Mouse (Mus musculus): ENCODE results near the gene Dgkz. TPM values are rescaled to one million over a fixed set of nuclear protein-coding genes. Genes with fewer than 3 reads are reported as not detected.
A peak's percentile ranks its signal among the peaks of the same experiment; 100 is the strongest.

Dgkz gene
- polyA plus RNA-seq, 1 experiment from 2014 or later: 32.7 TPM

DNA sequence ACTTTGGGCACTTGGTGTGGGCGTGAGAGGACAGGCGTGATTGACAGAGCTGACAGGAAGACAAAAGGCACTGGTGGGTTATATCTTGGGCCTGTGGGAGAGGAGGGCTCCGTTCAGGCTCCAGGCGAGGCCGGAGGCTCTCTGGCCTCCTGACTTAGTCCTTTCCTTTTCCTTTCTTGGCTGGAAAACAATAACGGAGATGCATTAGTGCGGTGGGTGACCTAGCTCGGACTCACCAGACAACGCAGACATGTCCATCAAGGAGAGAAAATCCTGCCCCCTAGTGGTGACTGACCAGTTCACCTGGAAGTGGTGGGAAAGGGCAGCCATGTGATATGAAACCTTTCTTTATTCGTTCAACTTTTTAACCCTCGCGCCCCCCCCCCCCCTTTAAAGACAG is 45.7 kb downstream of the Dgkz start:
- peak; percentile 86 for DNase-seq (ENCODE audit: low spot score)
- 4% methylated on average over 12 of the region's 12 CpGs for WGBS
- Histone ChIP-seq H3K4me2 (ENCODE audit: low read depth, low read length, severe bottlenecking) (peak overlapping the region; percentile 89), H3K4me1 (replicated peaks; ENCODE audit: control insufficient read depth, insufficient read depth, low read length) (peaks cover 22% of the 10 kb centered on the region), H3K27ac (ENCODE audit: low read depth, low read length) (peak overlapping the region; percentile 97; the same call in 1 of the 2 replicates), H3K27me3 (ENCODE audit: control insufficient read depth, insufficient read depth, low read length) (no peaks in the 10 kb centered on the region; the same call in 1 of the 2 replicates), H3K9me3 (ENCODE audit: control insufficient read depth, low read length) (no peaks in the 10 kb centered on the region), H3K4me3 (ENCODE audit: low read depth, low read length) (peak overlapping the region; percentile 81), H3K9ac (ENCODE audit: low read length) (peak overlapping the region; percentile 99), H3K36me3 (ENCODE audit: control insufficient read depth, insufficient read depth, low read length) (no peaks in the 10 kb centered on the region)
- 0 out of 2 replicates have a peak, but pooled peaks have one; percentile 10 for ATAC-seq (replicated peaks; ENCODE audit: low FRiP score)

GRCm38 (mm10) chr2:91929455-91929854 is 46.2 kb downstream of the Dgkz start:
- peaks cover 22% of the 10 kb centered on the region for H3K4me1 ChIP-seq (replicated peaks; ENCODE audit: control insufficient read depth, insufficient read depth, low read length)
- DNase-seq (ENCODE audit: low spot score): no peak
- peaks cover 4% of the 10 kb centered on the region for H3K27me3 ChIP-seq (ENCODE audit: control insufficient read depth, insufficient read depth, low read length)
- peak overlapping the region; percentile 89; the same call in 1 of the 2 replicates for H3K4me2 ChIP-seq (ENCODE audit: low read depth, low read length, severe bottlenecking)
- no peaks in the 10 kb centered on the region for H3K9me3 ChIP-seq (ENCODE audit: control insufficient read depth, low read length)
- 56% methylated on average over 3 of the region's 3 CpGs for WGBS
- H3K9ac ChIP-seq (ENCODE audit: low read length): no peak overlapping the region; the same call in 1 of the 2 replicates
- ATAC-seq (replicated peaks; ENCODE audit: low FRiP score): no peak
- H3K4me3 ChIP-seq (ENCODE audit: low read depth, low read length): peak overlapping the region; percentile 81; the same call in 1 of the 2 replicates
- no peaks in the 10 kb centered on the region for H3K36me3 ChIP-seq (ENCODE audit: control insufficient read depth, insufficient read depth, low read length)
- H3K27ac ChIP-seq (ENCODE audit: low read depth, low read length): no peak overlapping the region

GRCm38 (mm10) chr2:91928534-91929350 is 46.9 kb downstream of the Dgkz start:
- ATAC-seq (replicated peaks; ENCODE audit: low FRiP score) (no peak), DNase-seq (ENCODE audit: low spot score) (no peak)
- no peaks in the 10 kb centered on the region for H3K36me3 ChIP-seq (ENCODE audit: control insufficient read depth, insufficient read depth, low read length)
- peaks cover 9% of the 10 kb centered on the region for H3K27me3 ChIP-seq (ENCODE audit: control insufficient read depth, insufficient read depth, low read length)
- WGBS: 76% methylated on average over 23 of the region's 23 CpGs
- H3K9me3 ChIP-seq (ENCODE audit: control insufficient read depth, low read length): no peaks in the 10 kb centered on the region
- no peak overlapping the region for H3K4me2 ChIP-seq (ENCODE audit: low read depth, low read length, severe bottlenecking)
- no peak overlapping the region for H3K27ac ChIP-seq (ENCODE audit: low read depth, low read length)
- no peak overlapping the region for H3K9ac ChIP-seq (ENCODE audit: low read length)
- peaks cover 23% of the 10 kb centered on the region for H3K4me1 ChIP-seq (replicated peaks; ENCODE audit: control insufficient read depth, insufficient read depth, low read length)
- H3K4me3 ChIP-seq (ENCODE audit: low read depth, low read length): no peak overlapping the region

DNA sequence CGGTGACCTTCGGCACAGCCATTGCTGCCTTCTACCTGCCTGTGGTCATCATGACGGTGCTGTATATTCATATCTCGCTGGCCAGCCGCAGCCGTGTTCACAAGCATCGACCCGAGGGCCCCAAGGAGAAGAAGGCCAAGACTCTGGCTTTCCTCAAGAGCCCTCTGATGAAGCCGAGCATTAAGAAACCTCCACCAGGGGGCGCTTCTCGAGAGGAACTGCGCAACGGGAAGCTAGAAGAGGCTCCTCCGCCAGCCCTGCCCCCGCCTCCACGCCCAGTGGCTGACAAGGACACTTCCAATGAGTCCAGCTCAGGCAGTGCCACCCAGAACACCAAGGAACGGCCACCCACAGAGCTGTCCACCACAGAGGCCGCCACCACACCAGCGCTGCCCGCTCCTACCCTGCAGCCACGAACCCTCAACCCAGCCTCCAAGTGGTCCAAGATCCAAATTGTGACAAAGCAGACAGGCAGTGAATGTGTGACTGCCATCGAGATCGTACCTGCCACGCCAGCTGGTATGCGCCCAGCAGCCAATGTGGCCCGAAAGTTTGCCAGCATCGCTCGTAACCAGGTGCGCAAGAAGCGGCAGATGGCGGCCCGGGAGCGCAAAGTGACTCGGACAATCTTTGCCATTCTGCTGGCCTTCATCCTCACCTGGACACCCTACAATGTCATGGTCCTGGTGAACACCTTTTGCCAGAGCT is 47.7 kb downstream of the Dgkz start:
- H3K27me3 ChIP-seq (ENCODE audit: control insufficient read depth, insufficient read depth, low read length): peaks cover 17% of the 10 kb centered on the region
- no peak for ATAC-seq (replicated peaks; ENCODE audit: low FRiP score)
- 46% methylated on average over 33 of the region's 34 CpGs for WGBS
- peaks cover 21% of the 10 kb centered on the region for H3K4me1 ChIP-seq (replicated peaks; ENCODE audit: control insufficient read depth, insufficient read depth, low read length)
- H3K27ac ChIP-seq (ENCODE audit: low read depth, low read length): no peak overlapping the region
- no peak overlapping the region for H3K4me3 ChIP-seq (ENCODE audit: low read depth, low read length)
- no peaks in the 10 kb centered on the region for H3K9me3 ChIP-seq (ENCODE audit: control insufficient read depth, low read length)
- no peak overlapping the region for H3K4me2 ChIP-seq (ENCODE audit: low read depth, low read length, severe bottlenecking)
- peak; percentile 90 for DNase-seq (ENCODE audit: low spot score)
- no peak overlapping the region for H3K9ac ChIP-seq (ENCODE audit: low read length)
- H3K36me3 ChIP-seq (ENCODE audit: control insufficient read depth, insufficient read depth, low read length): no peaks in the 10 kb centered on the region

- peaks cover 20% of the 10 kb centered on the region; the same call in 1 of the 2 replicates for H3K4me1 ChIP-seq (replicated peaks; ENCODE audit: control insufficient read depth, insufficient read depth, low read length)
- no peak for DNase-seq (ENCODE audit: low spot score)
- no peak within 1 kb of the TSS for H3K4me2 ChIP-seq (ENCODE audit: low read depth, low read length, severe bottlenecking)
- no peak for ATAC-seq (replicated peaks; ENCODE audit: low FRiP score)
- H3K36me3 ChIP-seq (ENCODE audit: control insufficient read depth, insufficient read depth, low read length): no peaks in the 10 kb centered on the region
- no peaks in the 10 kb centered on the region for H3K9me3 ChIP-seq (ENCODE audit: control insufficient read depth, low read length)
- H3K9ac ChIP-seq (ENCODE audit: low read length): no peak within 1 kb of the TSS
- H3K4me3 ChIP-seq (ENCODE audit: low read depth, low read length): no peak within 1 kb of the TSS
- peaks cover 27% of the 10 kb centered on the region for H3K27me3 ChIP-seq (ENCODE audit: control insufficient read depth, insufficient read depth, low read length)
- H3K27ac ChIP-seq (ENCODE audit: low read depth, low read length): no peak within 1 kb of the TSS
- whole genome bisulfite sequencing: 89% methylated on average over 3 of the region's 3 CpGs
These were observed 48.7 kb downstream of the Dgkz start, which contains the start of gene Chrm4 for GRCm38 (mm10) chr2:91926949-91927348. TSS of gene Chrm4 (plus strand) at chr2:91927249.

DNA sequence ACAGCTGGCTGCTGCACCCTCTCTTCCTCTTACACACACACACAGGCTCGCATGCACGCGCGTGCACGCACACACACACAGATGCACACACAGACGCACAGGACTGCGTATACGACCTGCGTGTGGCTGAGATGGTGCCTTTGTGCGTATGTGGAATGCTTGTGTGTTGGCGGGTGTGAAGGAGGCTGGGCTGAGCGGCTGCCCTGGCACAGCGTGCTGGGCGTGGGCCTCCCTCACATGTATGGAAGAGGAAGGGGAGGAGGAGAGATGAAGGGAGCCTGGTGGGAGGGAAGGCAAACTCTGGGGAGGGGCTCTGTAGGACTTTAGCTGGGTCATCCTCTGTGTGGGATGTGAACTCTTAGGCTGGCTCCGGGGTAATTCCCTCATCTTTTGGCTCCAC is 50.2 kb downstream of the Dgkz start:
- Histone ChIP-seq H3K4me1 (replicated peaks; ENCODE audit: control insufficient read depth, insufficient read depth, low read length) (peaks cover 23% of the 10 kb centered on the region; the same call in 1 of the 2 replicates), H3K27me3 (ENCODE audit: control insufficient read depth, insufficient read depth, low read length) (peaks cover 42% of the 10 kb centered on the region)
- peak; percentile 53 for DNase-seq (ENCODE audit: low spot score)

GRCm38 (mm10) chr2:91924726-91925125 is 50.9 kb downstream of the Dgkz start:
- ATAC-seq (replicated peaks; ENCODE audit: low FRiP score): no peak
- Histone ChIP-seq H3K9me3 (ENCODE audit: control insufficient read depth, low read length) (no peaks in the 10 kb centered on the region), H3K36me3 (ENCODE audit: control insufficient read depth, insufficient read depth, low read length) (no peaks in the 10 kb centered on the region), H3K27ac (ENCODE audit: low read depth, low read length) (no peak overlapping the region), H3K27me3 (ENCODE audit: control insufficient read depth, insufficient read depth, low read length) (peaks cover 47% of the 10 kb centered on the region), H3K4me3 (ENCODE audit: low read depth, low read length) (no peak overlapping the region), H3K9ac (ENCODE audit: low read length) (no peak overlapping the region), H3K4me1 (replicated peaks; ENCODE audit: control insufficient read depth, insufficient read depth, low read length) (peaks cover 21% of the 10 kb centered on the region; the same call in 1 of the 2 replicates), H3K4me2 (ENCODE audit: low read depth, low read length, severe bottlenecking) (no peak overlapping the region)
- 48% methylated on average over 1 of the region's 1 CpGs for WGBS
- DNase-seq (ENCODE audit: low spot score): peak; percentile 46

More for the DNA sequence above, 50.2 kb downstream of the Dgkz start:
- no peak overlapping the region for H3K27ac ChIP-seq (ENCODE audit: low read depth, low read length)
- no peak overlapping the region for H3K4me3 ChIP-seq (ENCODE audit: low read depth, low read length)
- ATAC-seq (replicated peaks; ENCODE audit: low FRiP score): no peak
- H3K4me2 ChIP-seq (ENCODE audit: low read depth, low read length, severe bottlenecking): no peak overlapping the region
- H3K9ac ChIP-seq (ENCODE audit: low read length): no peak overlapping the region
- no peaks in the 10 kb centered on the region for H3K36me3 ChIP-seq (ENCODE audit: control insufficient read depth, insufficient read depth, low read length)
- no peaks in the 10 kb centered on the region for H3K9me3 ChIP-seq (ENCODE audit: control insufficient read depth, low read length)
- WGBS: 89% methylated on average over 15 of the region's 15 CpGs

DNA sequence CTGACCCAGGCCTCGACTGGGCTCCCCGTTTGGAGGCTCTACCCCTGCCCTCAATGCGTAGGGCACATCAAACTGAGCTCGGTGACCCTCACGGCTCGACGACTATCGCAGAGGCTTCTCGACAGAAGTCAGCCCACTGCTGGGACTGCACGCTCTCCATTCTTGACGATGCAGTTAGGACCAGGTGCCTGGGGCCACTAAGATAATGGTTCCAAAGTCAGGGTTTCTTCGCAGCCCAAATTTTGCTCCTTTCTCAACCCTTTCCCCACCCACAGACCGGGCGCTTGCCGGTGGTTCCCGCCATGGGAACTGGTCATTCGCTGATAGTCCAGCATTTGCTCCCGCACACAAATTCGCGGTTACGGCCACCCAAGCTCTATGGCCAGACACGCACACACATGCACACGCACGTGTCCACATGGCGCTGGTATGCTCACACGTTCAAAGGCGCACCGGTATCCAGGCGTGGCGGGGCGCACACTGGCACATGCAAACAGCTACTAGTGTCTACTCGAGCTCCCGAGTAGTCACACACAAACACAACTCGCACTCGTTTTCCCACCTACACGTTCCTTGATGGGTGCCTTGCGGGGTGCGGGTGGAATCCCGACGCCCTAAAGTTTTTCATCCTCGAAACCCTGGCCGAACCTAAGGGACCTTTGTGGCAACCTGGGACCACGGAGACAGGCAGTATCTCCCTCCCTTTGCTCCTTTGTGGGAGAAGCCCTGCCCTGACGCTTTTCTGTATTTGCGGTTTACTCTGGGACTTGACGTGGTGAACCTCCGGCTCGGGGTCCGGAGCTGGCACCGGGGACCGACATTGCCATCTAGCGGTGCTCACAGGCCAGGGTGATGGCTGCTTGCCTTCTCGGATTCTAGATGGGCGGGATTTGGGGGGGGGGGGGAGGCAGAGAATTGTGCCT is 52.0 kb downstream of the Dgkz start:
- H3K4me2 ChIP-seq (ENCODE audit: low read depth, low read length, severe bottlenecking): peak overlapping the region; percentile 45
- DNase-seq (ENCODE audit: low spot score): peak; percentile 87
- H3K4me1 ChIP-seq (replicated peaks; ENCODE audit: control insufficient read depth, insufficient read depth, low read length): peaks cover 19% of the 10 kb centered on the region; the same call in 1 of the 2 replicates
- H3K36me3 ChIP-seq (ENCODE audit: control insufficient read depth, insufficient read depth, low read length): no peaks in the 10 kb centered on the region
- peak; percentile 14; the same call in 1 of the 2 replicates for ATAC-seq (replicated peaks; ENCODE audit: low FRiP score)
- no peaks in the 10 kb centered on the region for H3K9me3 ChIP-seq (ENCODE audit: control insufficient read depth, low read length)
- H3K4me3 ChIP-seq (ENCODE audit: low read depth, low read length): peak overlapping the region; percentile 22
- no peak overlapping the region for H3K27ac ChIP-seq (ENCODE audit: low read depth, low read length)
- H3K27me3 ChIP-seq (ENCODE audit: control insufficient read depth, insufficient read depth, low read length): peaks cover 47% of the 10 kb centered on the region
- 5% methylated on average over 54 of the region's 54 CpGs for WGBS
- no peak overlapping the region for H3K9ac ChIP-seq (ENCODE audit: low read length)

All from forebrain, embryonic 11.5 days (tissue).